Mouse (Mus musculus) MEL-GATA-1-ER (cell line): Measurements from ENCODE around the gene Ung.

Source experiments
- DNase-seq: peaks from one replicate; pipeline ENCODE4 v3.0.0-alpha.2; 2012; ENCODE audit warnings: low read depth; ENCODE audit errors: extremely low read depth

The Ung gene

DNA sequence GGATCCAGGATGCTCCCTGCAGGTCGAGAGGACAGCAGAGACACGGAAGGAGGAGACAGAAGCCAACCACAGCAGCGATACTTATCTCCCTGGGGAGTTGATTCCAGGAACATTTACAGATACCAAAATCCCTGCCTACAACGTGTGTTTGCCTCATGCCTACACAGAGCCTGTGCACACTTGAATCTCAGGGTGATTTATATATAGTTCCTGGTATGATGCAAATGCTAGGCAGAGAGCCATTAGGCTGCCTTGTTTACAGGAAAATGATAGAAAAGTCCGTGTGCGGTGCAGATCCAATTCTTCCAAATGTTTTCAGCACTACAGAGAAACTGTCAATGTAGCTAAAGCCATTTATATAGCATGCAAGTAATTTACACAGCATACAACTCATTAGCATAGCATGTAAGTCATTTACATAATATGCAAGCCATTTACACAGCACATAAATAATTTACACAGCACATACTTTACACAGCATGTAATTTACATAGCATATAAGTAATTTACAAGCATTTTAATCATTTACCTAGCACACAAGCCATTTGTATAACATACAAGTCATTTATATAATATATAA is 33.0 kb downstream of the Ung start:
- no peak for DNase-seq

DNA sequence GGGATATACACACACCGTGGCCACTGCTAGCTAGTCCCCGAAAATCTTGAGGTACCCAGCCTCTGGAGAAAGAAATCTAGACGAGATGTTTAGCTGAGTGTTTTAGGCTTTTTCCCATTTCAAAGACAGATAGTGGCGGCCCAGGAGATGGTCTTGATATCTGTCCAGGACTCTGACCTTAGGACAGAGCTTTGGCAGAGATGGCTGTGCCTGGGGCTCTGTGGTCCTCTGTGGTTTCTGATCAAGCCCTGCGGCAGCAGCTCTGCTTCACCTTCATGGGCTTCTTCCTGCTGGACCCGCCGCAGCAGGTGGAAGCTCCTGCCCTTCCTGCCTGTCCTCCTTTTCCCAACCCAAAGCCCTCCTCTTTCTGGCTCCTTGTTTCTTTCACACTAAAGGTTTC is 40.2 kb downstream of the Ung start:
- DNase-seq, result no peak

DNA sequence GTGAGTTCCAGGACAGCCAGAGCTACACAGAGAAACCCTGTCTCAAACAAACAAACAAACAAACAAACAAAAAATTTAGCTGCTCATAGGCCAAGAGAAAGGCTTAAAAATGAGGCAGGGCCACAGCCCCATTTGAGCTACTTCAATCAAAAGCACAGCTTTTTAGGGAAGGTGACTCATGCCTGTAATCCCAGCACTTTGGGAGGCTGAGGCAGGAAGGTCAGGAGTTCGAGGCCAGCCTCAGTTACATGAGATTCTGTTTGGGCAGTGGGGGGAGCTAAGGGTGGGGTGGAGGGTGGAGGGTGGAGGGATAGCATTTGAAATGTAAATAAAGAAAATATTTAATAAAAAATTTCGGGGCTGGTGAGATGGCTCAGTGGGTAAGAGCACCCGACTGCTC is 42.8 kb downstream of the Ung start:
- DNase-seq, result no peak

DNA sequence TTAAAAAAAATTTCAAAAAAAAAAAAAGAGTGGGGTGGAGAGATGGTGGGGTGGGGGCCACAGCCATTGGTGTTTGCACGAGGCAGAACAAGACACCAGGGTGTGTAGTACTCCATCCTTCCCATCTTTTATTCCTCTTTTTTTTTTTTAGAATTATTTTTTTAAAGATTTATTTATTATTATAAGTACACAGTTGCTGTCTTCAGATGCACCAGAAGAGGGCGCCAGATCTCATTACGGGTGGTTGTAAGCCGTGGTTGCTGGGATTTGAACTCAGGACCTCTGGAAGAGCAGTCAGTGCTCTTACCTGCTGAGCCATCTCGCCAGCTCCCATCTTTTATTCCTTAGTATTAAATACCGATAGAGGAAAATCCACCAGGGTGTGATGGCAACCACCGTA is 43.3 kb downstream of the Ung start:
- no peak for DNase-seq

DNA sequence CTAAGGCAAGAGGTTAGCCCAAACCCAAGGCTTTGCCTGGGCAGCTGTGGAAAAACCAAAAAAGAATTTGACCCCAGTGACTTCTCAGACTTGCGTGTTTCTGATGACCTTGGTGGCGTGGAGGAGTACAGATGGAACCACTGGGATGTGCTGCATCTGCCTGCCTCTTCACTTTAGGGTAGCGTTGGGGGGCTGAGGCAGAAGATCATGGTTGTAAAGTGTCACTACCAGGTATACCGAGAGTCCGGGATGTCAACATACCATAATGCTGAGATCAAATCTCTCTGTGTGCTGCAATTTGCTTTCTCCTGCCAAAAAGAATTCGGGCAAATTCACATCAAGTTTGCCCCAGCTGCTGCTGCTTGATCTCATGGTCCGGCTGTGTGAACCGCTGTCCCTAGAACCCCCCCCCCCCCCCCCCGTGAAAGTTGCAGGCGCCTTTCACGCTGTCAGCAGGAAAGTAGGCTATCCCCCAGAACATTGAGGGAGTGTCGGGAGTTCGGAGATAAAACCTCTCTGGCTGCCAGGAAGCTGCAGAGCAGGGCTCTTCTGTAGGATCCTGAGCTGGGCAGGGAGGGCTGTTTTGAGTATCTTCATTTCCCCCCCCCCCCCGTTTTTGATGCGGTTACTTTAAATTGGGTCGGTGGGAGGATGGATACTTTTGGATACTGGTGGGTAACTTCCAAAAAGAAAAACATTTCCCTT is 43.8 kb downstream of the Ung start:
- DNase-seq, result no peak

DNA sequence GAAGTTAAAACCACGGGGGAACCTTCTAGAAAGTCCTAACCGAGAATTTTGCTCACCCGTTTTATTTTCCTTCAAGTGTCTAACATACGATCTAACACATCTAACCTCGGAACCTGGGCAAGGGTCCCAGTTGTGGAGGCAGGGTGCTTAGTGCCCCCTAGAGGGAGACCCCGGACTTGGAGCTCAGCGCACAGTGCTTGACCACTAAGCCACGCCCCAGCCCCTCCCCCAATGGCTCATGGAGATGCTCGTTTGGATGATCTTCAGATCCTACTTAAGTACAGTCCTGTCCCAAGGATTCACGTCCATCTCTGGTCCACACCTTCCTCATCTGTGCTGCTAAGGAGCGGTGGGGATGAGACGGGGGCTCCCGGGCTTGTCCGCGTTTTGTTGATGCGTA is 44.5 kb downstream of the Ung start:
- peak; percentile 43 for DNase-seq

DNA sequence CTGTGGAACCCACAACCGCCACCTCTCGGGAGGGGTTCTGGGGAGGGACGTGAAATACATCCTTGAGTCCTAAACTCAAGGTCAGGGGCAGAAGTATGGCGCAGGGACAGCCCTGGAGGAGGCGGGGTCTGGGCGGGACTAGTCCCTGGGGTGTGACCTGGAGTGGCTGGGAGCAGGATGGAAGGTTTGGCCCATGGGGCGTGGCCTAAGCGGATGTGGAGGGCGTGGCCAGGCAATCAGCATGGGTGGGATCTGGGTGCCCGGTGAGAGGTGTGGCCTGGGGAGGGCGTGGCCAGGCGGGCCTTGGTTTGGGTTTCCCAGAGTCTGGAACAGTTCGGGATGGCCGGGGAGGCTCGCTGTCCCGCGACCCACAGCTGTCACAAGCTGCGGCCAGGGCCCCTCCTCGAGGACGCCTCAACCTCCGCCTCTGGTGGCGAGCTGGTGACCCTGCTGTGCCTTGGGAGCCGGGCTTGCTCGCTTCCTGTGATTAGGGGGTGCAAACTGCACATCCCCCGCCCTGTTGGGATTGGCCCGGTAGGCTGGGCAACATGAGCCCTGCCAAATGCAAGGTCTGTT is 45.5 kb downstream of the Ung start:
- peak; percentile 81 for DNase-seq

DNA sequence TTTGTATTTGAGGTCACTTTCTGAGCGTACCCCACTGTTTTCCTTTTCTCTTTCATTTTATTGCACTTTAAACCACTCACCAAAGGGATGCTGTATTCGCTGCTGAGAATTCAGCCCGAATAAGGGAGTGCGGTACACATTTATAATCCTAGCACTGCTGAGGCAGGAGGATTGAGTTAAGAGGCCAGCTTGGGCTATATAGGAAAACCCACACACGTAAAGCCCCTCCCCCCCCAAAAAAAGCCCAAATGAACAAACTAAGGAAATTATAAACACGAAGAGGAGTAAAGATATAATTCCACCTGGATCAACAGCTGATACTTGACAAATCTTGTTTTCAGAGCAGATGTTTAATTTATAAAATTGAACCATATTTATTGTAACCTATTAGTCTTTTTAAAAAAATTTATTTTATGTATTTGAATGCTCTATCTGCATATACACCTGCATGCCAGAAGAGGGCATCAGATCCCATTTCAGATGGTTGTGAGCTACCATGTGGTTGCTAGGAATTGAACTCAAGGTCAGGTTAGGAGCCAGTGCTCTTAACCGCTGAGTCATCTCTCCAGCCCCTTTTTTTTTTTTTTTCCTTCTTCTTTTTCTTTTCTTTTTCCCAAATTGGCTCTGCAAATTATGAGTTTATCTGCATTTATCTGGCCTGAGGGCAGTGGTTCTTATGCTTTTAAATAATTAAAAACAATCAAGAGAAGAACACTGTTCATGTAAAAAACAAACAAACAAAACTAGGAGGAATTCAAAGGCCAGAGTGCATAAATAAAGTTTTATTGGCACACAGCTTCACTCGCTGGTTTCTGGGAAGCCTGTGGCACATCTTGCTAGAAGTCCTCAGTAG is 46.6 kb downstream of the Ung start:
- DNase-seq, result no peak

DNA sequence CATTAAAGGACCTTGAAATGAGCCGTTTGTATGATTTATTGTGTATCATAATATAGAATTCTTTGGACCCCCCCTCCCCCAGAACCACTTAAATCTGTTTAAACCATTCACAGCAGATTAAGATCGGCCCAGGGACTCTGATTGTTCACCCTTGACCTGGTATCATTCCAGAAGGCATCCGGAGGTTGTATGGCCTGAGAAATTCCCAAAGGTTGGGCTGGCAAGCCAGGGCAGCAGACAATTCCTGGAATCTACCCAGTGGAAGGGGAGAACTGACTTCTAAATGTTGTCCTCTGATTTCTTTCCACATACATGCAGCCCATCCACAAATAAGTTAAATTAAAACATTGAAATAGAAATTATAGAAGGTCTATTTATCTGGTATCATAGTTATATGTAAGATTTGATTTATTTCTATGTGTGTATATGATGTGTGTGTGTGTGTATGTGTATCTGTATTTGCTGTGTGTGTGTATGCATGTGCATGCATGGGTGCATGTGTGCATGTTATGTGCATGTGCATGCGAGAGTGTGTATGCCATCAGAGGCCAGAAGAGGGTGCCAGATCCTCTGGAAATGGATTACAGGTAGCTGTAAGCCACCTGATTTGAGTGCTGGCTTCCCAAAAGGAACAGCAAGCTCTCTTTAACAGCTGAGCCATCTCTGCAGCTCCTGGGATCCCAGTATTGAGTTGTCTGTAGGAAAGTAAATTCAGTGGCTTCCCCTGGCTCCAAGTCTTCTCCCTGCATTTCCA is 48.0 kb downstream of the Ung start:
- no peak for DNase-seq

DNA sequence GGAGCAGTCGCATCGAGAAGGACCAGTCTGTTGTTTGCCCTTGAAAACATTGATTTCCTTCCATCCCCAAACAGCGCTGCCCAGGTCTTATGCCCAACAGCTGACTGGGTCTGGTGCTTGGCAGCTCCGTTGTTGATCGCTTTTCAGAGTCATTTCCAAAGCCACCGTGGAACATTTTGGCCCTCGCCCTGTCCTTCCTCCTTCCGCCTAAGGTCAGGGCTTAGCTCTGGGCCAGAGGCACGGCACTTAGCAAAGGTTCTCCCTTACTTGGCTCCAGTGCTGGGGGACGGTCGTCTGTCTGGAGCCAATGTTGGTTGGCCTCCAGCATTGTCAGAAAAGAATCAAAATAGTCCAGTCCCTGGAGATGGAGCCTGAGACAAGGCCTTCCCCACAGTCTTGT is 49.4 kb downstream of the Ung start:
- no peak for DNase-seq

DNA sequence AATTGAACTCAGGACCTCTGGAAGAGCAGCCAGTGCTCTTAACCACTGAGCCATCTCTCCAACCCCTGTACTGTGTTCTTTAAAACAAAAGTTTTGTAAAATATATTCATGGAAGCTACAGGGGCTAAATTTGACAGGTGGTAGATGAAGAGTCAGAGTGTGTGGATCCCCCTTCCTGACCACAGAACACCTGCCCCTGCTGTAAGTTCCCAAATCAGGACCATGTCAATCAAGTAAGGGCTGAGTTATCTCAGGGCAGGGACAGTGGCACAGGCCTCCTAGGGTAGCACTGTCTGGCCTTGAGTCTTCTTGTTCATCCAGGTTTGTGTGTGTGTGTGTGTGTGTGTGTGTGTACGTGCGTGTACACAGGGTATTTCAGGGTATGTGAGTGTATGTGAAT is 53.3 kb downstream of the Ung start:
- DNase-seq, result no peak

DNA sequence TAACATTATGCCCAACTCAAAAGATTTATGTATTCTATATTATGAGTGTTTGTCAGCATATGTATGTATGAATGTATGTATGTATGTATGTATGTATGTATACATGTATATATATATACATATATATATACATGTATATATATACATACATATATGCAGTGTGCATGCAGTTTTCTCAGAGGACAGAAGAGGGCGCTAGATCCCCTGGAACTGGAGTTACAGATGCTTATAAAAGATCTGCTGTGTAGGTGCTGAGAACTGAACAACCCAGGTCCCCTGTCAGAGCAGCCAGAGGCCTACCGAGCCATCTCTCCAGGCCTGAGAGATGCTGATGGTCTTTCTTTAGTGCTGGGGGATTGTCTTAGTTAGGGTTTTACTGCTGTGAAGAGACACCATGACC is 56.9 kb downstream of the Ung start:
- peak; percentile 9 for DNase-seq
